Mouse (Mus musculus) cerebellum, adult 2 months (tissue): ENCODE results near the gene Ier5l.

ENCODE experiments used
- CTCF ChIP-seq: fragments of 200-500 bp; IDR thresholded peaks from 2 replicates; pipeline ENCODE4 v1.5.1; 2011; ENCODE audit warnings: low read depth, mild to moderate bottlenecking, control low read depth, low read length, moderate library complexity, borderline replicate concordance; ENCODE audit not compliant: insufficient read depth
- POLR2A ChIP-seq: fragments of 200-500 bp; IDR thresholded peaks from 2 replicates; pipeline ENCODE4 v1.6.1; 2011; ENCODE audit warnings: low read length, control low read depth, borderline replicate concordance; ENCODE audit not compliant: insufficient read depth

- TF ChIP-seq CTCF, result no peak
- TF ChIP-seq POLR2A, result no peak
Observed at GRCm38 (mm10) chr2:30442498-30442890, 31.5 kb downstream of the Ier5l start.
